8 mouse cellular contexts compared by ENCODE assay signal in the genomic region with DNA sequence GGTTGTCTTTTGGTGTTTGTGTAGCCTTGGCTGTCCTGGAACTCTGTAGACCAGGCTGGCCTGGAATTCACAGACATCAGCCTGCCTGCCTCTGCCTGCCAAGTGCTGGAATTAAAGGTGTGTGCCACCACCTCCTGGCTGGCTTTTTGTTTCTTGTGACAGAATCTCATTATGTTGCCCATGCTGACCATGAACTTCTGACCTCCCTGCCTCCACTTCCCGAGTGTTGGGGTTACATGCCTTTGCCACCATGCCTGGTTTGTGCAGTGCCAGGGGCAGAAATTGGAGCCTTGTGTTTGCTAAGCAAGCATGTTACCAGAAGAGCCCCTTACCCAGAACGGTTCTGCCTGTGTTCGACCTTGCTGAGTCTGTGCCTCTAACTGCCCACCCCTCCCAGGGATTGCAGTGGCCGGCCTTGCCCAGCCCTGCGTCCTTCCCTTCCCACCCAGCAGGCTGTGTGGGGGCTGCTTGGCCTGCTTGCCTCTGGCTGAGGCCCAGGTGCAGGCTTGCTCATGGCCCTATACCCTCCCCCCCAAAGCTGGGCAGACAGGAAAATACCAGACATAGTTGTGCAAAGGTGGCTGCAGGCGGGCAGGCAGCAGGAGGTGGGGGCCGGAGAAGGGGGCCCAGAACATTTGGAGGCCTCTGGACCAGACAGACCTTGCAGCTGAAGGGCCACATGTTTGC. TPM values are rescaled to one million over a fixed set of nuclear protein-coding genes. Genes with fewer than 3 reads are reported as not detected.
DNase-seq lines count a peak whose midpoint lies in the region; ATAC-seq lines count a peak whose summit lies in the region.

No protein-coding gene starts in this region.

- peak; percentile 37; the same call in 1 of the 2 replicates for ATAC-seq in limb, embryonic 12.5 days (ENCODE audit: insufficient number of reproducible peaks, insufficient read depth, low FRiP score, low TSS enrichment, low read depth)

- peak overlapping the region; percentile 31 for H3K9ac ChIP-seq in limb, embryonic 12.5 days (replicated peaks)

- DNase-seq in cerebellum, postnatal 10 days = peak; percentile 42 to 47
- no peak for DNase-seq in cerebellum, adult 9-11 months
- peak; percentile 66 for DNase-seq in testis, postnatal 10 days (ENCODE audit: low spot score)
- no peak for DNase-seq in testis, postnatal 14 days (ENCODE audit: low spot score)
- no peak for DNase-seq in c-Kit-positive CD71-positive TER-119-positive erythroid progenitor cells, embryonic 14.5 days (ENCODE audit: low spot score)
- DNase-seq in frontal cortex, adult 2 months (ENCODE audit: extremely low spot score in 1 of 2, low spot score in 1 of 2) = no peak
- DNase-seq in thymus, postnatal 0 days (ENCODE audit: low spot score) = no peak

- no peaks in the 10 kb centered on the region for H3K9me3 ChIP-seq in limb, embryonic 12.5 days

- H3K4me3 ChIP-seq in limb, embryonic 12.5 days (replicated peaks) = 0 out of 2 replicates have a peak overlapping the region, but pooled peaks have one; percentile 8

- no peaks in the 10 kb centered on the region for H3K27me3 ChIP-seq in limb, embryonic 12.5 days

- peaks cover 98% of the 10 kb centered on the region for H3K4me1 ChIP-seq in limb, embryonic 12.5 days (replicated peaks)

- WGBS in limb, embryonic 12.5 days = 13% methylated on average over 7 of the region's 7 CpGs

- peak overlapping the region; percentile 48 for H3K4me2 ChIP-seq in limb, embryonic 12.5 days

- peak overlapping the region; percentile 94 for H3K27ac ChIP-seq in limb, embryonic 12.5 days

- no peaks in the 10 kb centered on the region for H3K36me3 ChIP-seq in limb, embryonic 12.5 days

RNA-seq across cellular contexts. Expression of a gene that starts 8.4 kb away (rescaled TPM):
- polyA plus RNA-seq in limb, embryonic 12.5 days (2016; fragmentation: Nextera tagmentation; extraction: Ambion mirVana) = 28.4 and 32.6 TPM in 2 replicates
- polyA plus RNA-seq in frontal cortex, adult 2 months (2012; rRNA removed) = 17.9 and 19.1 TPM in 2 replicates
- 3.6 and 5.3 TPM in 2 replicates for polyA plus RNA-seq in thymus, postnatal 0 days (2015; fragmentation: Nextera tagmentation; extraction: Ambion mirVana)

RNA-seq across cellular contexts. Expression of a gene that starts 21.9 kb away (rescaled TPM):
- polyA plus RNA-seq in limb, embryonic 12.5 days (2016; fragmentation: Nextera tagmentation; extraction: Ambion mirVana) = 111 and 120 TPM in 2 replicates
- polyA plus RNA-seq in frontal cortex, adult 2 months (2012; rRNA removed) = 95.5 and 119 TPM in 2 replicates
- 147 and 155 TPM in 2 replicates for polyA plus RNA-seq in thymus, postnatal 0 days (2015; fragmentation: Nextera tagmentation; extraction: Ambion mirVana)

RNA-seq across cellular contexts. Expression of a gene that starts 36.8 kb away (rescaled TPM):
- 29.4 and 30.4 TPM in 2 replicates for polyA plus RNA-seq in limb, embryonic 12.5 days (2016; fragmentation: Nextera tagmentation; extraction: Ambion mirVana)
- 5.9 and 6.9 TPM in 2 replicates for polyA plus RNA-seq in frontal cortex, adult 2 months (2012; rRNA removed)
- polyA plus RNA-seq in thymus, postnatal 0 days (2015; fragmentation: Nextera tagmentation; extraction: Ambion mirVana) = 2.0 and 2.4 TPM in 2 replicates

RNA-seq across cellular contexts. Expression of a gene that starts 36.9 kb away (rescaled TPM):
- polyA plus RNA-seq in limb, embryonic 12.5 days (2016; fragmentation: Nextera tagmentation; extraction: Ambion mirVana) = 55.1 and 58.0 TPM in 2 replicates
- polyA plus RNA-seq in frontal cortex, adult 2 months (2012; rRNA removed) = 51.2 and 51.9 TPM in 2 replicates
- 47.3 and 48.7 TPM in 2 replicates for polyA plus RNA-seq in thymus, postnatal 0 days (2015; fragmentation: Nextera tagmentation; extraction: Ambion mirVana)

RNA-seq across cellular contexts. Expression of a gene that starts 43.3 kb away (rescaled TPM):
- 29.1 and 31.0 TPM in 2 replicates for polyA plus RNA-seq in limb, embryonic 12.5 days (2016; fragmentation: Nextera tagmentation; extraction: Ambion mirVana)
- 6.9 and 7.2 TPM in 2 replicates for polyA plus RNA-seq in frontal cortex, adult 2 months (2012; rRNA removed)
- polyA plus RNA-seq in thymus, postnatal 0 days (2015; fragmentation: Nextera tagmentation; extraction: Ambion mirVana) = 16.5 and 19.7 TPM in 2 replicates

Comparison
In these comparisons a context has a peak if more than half of its experiments do, and no peak if none do; other contexts are left out.
1. DNase-seq: peak in cerebellum, postnatal 10 days (2 of 2) and testis, postnatal 10 days (single experiment); none in cerebellum, adult 9-11 months (single experiment), testis, postnatal 14 days (single experiment), c-Kit-positive CD71-positive TER-119-positive erythroid progenitor cells, embryonic 14.5 days (single experiment), frontal cortex, adult 2 months (0 of 2) and thymus, postnatal 0 days (single experiment).